Mouse (Mus musculus) left cerebral cortex, adult 11 months (tissue): ENCODE measurements around the gene Coro6.

Experiments used
- DNase-seq: peaks from one replicate; pipeline ENCODE4 v3.0.0; 2022; ENCODE audit warnings: low spot score

The Coro6 gene

GRCm38 (mm10) chr11:77512891-77513810 is 50.9 kb downstream of the Coro6 start:
- no peak for DNase-seq

DNA sequence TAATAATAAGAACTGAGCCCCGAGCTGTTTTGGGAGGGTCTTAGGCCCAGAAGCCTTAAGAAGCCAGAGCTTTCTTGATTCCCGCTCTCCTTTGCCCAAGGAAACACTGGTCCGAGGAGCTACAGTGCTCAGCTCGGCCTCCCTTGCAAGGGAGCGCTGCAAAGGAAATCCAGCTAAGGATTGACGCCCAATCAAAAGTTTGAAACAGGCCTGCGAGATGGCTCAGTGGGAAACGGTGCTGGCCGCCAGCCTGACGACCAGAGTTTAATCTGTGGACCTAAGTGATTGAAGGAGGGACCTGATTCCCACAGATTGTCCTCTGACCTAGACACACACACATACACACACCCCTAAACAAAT is 51.6 kb downstream of the Coro6 start:
- DNase-seq: no peak

GRCm38 (mm10) chr11:77514281-77514831 is 52.1 kb downstream of the Coro6 start:
- DNase-seq: no peak

GRCm38 (mm10) chr11:77514832-77515636 is 52.8 kb downstream of the Coro6 start, which contains the start of gene Abhd15:
Abhd15 (plus strand) TSS chr11:77515121.
- no peak for DNase-seq

DNA sequence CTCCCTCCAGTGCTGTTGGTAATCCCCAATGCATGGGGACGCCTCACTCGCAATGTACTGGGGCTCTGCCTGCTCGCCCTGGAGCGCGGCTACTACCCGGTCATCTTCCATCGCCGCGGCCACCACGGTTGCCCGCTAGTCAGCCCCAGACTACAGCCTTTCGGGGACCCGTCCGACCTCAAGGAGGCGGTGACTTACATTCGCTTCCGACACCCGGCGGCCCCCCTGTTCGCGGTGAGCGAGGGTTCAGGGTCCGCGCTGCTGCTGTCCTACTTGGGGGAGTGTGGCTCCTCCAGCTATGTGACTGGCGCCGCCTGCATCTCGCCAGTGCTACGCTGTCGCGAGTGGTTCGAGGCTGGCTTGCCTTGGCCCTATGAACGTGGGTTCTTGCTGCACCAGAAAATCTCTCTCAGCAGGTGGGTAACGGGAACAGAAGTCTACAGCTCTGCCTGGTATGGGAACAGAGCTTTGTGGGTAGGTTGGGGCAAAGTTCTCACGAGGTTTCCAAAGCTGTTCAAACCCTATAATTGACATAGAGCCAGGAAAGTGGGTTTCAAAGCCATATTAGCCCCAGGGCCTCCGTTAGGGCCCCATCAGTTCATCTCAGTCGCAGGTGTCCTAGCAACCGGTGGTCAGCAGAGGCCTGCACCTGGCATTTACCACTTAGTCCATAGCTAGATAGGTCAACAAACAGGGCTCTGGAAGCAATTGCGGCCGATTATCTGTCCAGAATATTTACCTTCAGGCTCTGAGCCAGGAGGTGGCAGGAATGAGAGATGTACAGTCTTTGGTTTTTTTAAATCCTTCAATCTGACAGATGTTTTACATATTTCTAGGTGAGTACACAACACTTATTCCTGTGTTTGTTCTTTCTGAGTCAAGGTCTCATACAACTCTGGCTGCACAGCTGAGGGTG is 53.7 kb downstream of the Coro6 start, which contains the start of gene Trp53i13:
TSS of gene Trp53i13 (minus strand) at position 344 of the 916 bp plus-strand sequence.
- no peak for DNase-seq

DNA sequence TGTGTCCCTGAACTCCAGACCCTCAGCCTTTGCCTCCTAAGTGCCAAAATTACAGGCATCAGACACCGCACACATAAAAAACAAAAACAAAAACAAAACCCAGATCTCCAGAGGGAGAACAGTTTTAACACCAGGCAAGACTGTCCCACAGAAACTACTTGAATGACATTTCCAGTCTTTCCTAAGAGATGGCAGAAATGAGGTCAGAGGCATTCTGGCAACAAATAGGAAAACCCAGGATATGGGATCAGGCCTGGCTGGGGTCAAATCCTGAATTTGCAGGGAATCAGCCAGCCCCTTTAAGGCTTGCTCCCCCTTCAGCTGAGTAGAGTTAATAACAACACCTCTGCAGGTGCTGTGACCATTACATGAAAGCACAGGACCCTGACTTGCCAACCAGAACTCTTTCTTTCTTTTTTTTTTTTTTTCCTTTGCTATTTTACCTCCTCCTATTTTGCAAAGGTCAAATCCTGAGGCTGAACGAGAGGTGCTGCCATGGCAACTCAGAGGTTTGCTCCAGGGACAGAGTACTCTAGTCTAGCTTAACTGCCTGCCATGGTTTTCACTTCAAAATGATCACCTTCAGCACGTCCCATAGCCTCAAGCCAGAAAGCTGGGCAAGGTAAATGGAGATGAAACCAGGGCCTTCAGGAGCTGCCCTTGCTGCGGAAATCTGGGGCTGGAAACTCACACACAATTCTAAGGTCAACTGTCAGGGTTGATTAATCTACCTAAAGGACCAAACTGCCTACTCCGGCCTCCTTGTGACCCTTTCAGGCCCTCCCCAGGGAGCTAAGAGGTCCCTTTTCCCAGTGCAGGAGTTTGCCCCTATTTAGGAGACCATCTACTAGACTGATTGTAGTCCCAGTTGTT is 54.6 kb downstream of the Coro6 start:
- DNase-seq: no peak

DNA sequence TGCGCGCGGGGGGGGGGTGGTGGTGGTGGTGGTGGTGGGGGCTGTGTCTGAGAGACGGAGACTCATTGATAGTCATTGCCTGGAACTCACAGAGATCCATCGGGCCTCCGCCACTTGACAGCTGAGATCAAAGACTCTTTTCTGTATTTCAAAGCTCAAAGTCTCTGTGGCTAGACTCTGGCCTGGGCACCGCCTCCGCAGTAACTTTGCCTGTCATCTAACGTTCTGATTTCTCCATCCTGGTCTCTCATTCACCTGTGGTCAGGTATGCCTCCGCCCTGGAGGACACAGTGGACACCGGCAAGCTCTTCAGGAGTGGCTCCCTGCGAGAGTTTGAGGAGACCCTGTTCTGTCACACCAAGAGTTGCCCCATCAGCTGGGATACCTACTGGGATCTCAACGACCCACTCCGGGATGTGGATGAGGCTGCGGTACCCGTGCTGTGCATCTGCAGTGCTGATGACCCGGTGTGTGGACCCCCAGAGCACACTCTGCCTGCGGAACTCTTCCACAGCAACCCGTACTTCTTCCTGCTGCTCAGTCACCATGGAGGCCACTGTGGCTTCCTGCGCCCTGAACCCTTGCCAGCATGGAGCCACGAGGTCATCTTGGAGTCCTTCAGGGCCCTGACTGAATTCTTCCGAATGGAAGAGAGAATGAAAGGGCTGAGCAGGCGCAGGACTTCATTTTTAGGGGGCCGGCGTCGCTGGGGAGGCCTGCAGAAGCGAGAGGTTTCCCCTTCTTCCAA is 56.0 kb downstream of the Coro6 start:
- DNase-seq: no peak

DNA sequence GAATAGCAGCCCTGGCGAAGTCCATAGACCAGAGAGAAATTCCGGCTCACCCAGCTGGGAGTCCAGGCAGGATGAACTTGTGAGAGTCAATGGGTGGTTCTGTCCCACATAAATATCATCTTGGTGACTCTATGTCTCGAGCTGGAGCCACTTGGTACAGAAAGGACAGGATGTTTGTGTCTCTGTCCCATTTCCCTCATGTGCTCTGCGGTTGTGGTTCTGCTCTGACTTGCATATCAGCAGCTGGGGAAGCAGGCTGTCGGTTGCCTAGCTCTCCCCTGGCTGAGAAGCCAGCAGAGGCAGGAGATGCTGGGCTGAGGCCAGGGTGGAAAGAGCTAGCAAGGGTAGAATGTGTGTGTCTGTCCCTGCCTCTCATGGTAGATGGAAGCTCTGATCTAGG is 56.8 kb downstream of the Coro6 start, which contains the start of gene Gm10392:
TSS of gene Gm10392 (minus strand) at position 156 of the 400 bp plus-strand sequence.
- no peak for DNase-seq
